Mouse (Mus musculus): ENCODE measurements at regions not wholly inside any gene's neighbourhood (a gene's known extent, or its start where the extent isn't known, plus 50 kb on each side); places are given as distances from the start of the nearest gene placed in this dataset.

DNA sequence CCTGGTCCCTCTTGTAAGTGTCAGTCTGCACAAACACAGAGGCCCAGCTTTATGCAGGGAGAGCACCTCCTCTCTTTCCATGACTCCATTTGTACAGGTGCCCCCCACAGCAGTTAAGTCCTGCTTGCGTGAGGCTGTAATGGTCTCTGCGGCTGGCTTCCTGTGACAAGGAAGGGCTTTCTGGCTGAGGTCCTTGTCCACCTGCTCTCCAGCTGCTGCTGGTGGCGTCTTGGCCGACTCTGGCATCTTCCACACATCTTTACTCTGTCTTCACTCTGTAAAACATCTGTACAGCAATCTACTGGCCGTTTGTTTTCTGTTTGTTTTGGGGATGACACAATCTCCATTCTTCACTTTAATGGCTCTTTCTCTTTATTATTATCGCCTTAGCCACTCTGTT is 60.8 kb downstream of the Rpusd4 start:
- H3K36me3 ChIP-seq: no peaks in the 10 kb centered on the region
- H3K9ac ChIP-seq: no peak overlapping the region
- no peak for ATAC-seq (ENCODE audit: insufficient read depth, low FRiP score, low read depth)
- no peak overlapping the region for H3K27ac ChIP-seq
- H3K4me3 ChIP-seq (replicated peaks): no peak overlapping the region
- H3K4me1 ChIP-seq: peaks cover 36% of the 10 kb centered on the region
- WGBS: 25% methylated on average over 6 of the region's 6 CpGs
- H3K4me2 ChIP-seq: no peak overlapping the region
- no peaks in the 10 kb centered on the region for H3K9me3 ChIP-seq
- H3K27me3 ChIP-seq (replicated peaks): no peaks in the 10 kb centered on the region

DNA sequence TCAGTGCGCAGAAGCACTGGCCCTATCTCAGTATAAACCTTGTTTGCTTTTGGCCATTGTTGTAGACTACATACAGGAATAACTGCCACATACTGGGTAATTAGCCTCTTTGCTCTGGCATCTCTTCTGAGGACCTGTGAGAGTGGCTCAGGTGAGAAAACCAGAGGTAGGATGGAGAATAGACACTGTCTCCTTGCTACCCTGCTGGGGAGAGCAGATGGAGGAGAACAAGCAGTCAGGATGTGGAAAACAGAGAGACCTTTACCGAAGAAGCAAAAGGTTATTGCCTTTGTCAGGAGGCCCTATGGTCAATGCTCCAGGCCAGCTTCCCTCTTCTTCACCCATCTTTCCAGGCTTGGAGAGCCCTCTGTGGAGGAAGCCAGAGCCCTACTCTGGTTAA is 62.7 kb downstream of the Rpusd4 start:
- Histone ChIP-seq H3K4me1 (peaks cover 43% of the 10 kb centered on the region), H3K27me3 (replicated peaks) (no peaks in the 10 kb centered on the region), H3K27ac (0 out of 2 replicates have a peak overlapping the region, but pooled peaks have one; percentile 63), H3K4me2 (no peak overlapping the region), H3K36me3 (no peaks in the 10 kb centered on the region), H3K4me3 (replicated peaks) (no peak overlapping the region), H3K9me3 (no peaks in the 10 kb centered on the region), H3K9ac (no peak overlapping the region)
- no peak for ATAC-seq (ENCODE audit: insufficient read depth, low FRiP score, low read depth)
- 91% methylated on average over 2 of the region's 2 CpGs for WGBS

DNA sequence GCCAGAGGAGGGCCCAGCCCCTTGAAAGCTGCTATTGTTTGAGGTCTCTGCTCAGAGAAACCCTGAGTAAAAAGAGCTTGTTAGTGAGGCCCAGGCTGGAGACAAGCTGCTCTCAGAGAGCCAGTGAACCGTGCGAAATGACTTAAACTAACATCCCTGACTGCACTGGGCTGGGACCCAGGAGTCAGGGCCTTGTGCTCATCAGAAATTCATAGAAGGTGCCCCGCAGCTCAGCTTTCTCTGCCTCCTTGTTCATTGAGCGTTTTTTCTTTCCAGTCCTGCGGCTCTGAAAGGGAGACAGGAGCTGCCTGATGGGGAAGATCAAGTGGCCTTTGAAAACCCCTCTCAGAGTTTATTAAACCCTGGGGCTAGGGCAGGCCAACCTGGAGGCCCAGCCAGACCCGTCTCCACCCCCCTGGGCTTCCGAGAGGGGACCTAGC is 63.6 kb downstream of the Rpusd4 start:
- H3K4me2 ChIP-seq: no peak overlapping the region
- H3K9ac ChIP-seq: no peak overlapping the region
- peak overlapping the region; percentile 63 for H3K27ac ChIP-seq
- ATAC-seq (ENCODE audit: insufficient read depth, low FRiP score, low read depth): no peak
- H3K9me3 ChIP-seq: no peaks in the 10 kb centered on the region
- H3K4me3 ChIP-seq (replicated peaks): no peak overlapping the region
- peaks cover 51% of the 10 kb centered on the region for H3K4me1 ChIP-seq
- H3K27me3 ChIP-seq (replicated peaks): no peaks in the 10 kb centered on the region
- H3K36me3 ChIP-seq: no peaks in the 10 kb centered on the region
- WGBS: 43% methylated on average over 7 of the region's 7 CpGs

GRCm38 (mm10) chr9:35332688-35333630 is 65.3 kb downstream of the Rpusd4 start:
- peaks cover 56% of the 10 kb centered on the region for H3K4me1 ChIP-seq
- 0 out of 2 replicates have a peak, but pooled peaks have one; percentile 44 for ATAC-seq (ENCODE audit: insufficient read depth, low FRiP score, low read depth)

GRCm38 (mm10) chr9:35333631-35334005 is 66.0 kb downstream of the Rpusd4 start:
- 45% methylated on average over 8 of the region's 8 CpGs for WGBS
- H3K4me2 ChIP-seq: no peak overlapping the region
- H3K9ac ChIP-seq: no peak overlapping the region
- no peaks in the 10 kb centered on the region for H3K36me3 ChIP-seq
- H3K27me3 ChIP-seq (replicated peaks): no peaks in the 10 kb centered on the region
- no peak overlapping the region for H3K4me3 ChIP-seq (replicated peaks)
- H3K27ac ChIP-seq: peak overlapping the region; percentile 73
- ATAC-seq (ENCODE audit: insufficient read depth, low FRiP score, low read depth): no peak
- peaks cover 56% of the 10 kb centered on the region for H3K4me1 ChIP-seq
- H3K9me3 ChIP-seq: no peaks in the 10 kb centered on the region

More at GRCm38 (mm10) chr9:35332688-35333630, 65.3 kb downstream of the Rpusd4 start:
- H3K36me3 ChIP-seq: no peaks in the 10 kb centered on the region
- H3K9ac ChIP-seq: no peak overlapping the region
- no peaks in the 10 kb centered on the region for H3K9me3 ChIP-seq
- 37% methylated on average over 11 of the region's 11 CpGs for WGBS
- H3K27me3 ChIP-seq (replicated peaks): no peaks in the 10 kb centered on the region
- H3K4me3 ChIP-seq (replicated peaks): no peak overlapping the region
- H3K4me2 ChIP-seq: no peak overlapping the region
- H3K27ac ChIP-seq: peak overlapping the region; percentile 73

DNA sequence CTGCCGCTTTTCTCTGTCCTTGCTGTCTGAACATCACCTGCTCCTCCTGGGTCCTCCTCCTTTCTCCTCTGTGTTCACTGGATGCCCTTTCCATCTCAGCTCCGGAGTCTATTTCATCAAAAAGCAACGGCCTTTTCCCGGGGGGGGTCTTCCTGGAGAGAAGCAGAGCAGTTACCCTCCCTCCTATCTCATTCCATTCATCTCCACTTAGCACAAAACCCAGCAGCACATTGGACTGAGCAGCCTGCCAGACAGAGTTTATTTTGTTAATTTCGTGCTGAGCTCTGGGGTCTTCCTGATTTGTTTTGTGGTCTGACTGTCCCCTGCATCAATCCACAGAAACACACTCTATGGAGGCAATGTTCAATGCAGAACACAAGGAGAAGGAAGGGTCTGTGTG is 66.9 kb downstream of the Rpusd4 start:
- no peak overlapping the region for H3K9ac ChIP-seq
- no peak for ATAC-seq (ENCODE audit: insufficient read depth, low FRiP score, low read depth)
- 53% methylated on average over 5 of the region's 5 CpGs for WGBS
- H3K9me3 ChIP-seq: no peaks in the 10 kb centered on the region
- H3K4me2 ChIP-seq: no peak overlapping the region
- H3K27me3 ChIP-seq (replicated peaks): no peaks in the 10 kb centered on the region
- no peak overlapping the region for H3K4me3 ChIP-seq (replicated peaks)
- H3K27ac ChIP-seq: peak overlapping the region; percentile 85
- no peaks in the 10 kb centered on the region for H3K36me3 ChIP-seq
- peaks cover 52% of the 10 kb centered on the region for H3K4me1 ChIP-seq

GRCm38 (mm10) chr9:35335181-35335580 is 67.5 kb downstream of the Rpusd4 start:
- Histone ChIP-seq H3K27ac (peak overlapping the region; percentile 85), H3K27me3 (replicated peaks) (no peaks in the 10 kb centered on the region), H3K4me1 (peaks cover 50% of the 10 kb centered on the region), H3K4me2 (no peak overlapping the region), H3K4me3 (replicated peaks) (no peak overlapping the region), H3K9ac (no peak overlapping the region), H3K36me3 (no peaks in the 10 kb centered on the region), H3K9me3 (no peaks in the 10 kb centered on the region)
- ATAC-seq (ENCODE audit: insufficient read depth, low FRiP score, low read depth): no peak
- whole genome bisulfite sequencing: 43% methylated on average over 3 of the region's 3 CpGs

DNA sequence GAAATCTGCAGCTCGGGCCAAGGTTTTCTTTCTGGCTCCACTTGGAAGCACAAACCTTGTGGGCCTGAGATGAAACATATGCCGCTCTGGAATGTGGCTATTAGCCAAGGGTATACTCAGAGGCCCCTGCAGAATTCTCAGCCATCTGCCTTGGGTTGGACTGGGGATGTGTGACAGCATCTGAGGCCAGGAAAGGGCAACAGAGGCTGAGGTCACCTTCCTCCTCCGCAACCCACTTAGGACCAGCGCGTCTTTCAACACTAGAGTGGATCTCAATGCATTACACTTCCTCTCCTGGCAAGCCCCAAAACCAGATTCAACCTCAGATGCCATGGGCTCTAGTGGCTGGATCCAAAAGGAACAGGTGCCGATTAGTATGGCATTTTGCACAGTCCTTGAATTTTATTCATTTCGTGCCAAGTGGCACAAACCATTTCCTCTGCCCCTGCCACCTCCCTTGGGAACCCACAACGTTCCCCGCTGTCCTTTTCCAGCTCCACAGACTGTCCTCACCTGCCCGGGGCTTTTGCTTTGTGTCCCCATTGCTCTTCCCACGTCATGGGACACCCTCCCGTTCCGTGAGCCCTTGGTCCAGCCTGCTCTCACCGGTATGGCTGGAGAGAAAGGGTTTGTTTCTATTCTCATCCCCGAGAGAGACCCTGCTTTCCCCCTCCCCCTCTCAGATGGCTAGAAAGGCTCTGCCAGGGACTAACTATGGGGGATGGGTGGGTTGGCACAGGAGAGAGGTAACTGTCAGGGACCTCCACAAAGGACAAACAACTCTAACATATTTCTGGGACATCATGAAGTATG is 68.4 kb downstream of the Rpusd4 start:
- peaks cover 50% of the 10 kb centered on the region for H3K4me1 ChIP-seq
- peak overlapping the region; percentile 85 for H3K27ac ChIP-seq
- H3K36me3 ChIP-seq: no peaks in the 10 kb centered on the region
- no peaks in the 10 kb centered on the region for H3K27me3 ChIP-seq (replicated peaks)
- H3K9me3 ChIP-seq: no peaks in the 10 kb centered on the region
- 48% methylated on average over 15 of the region's 15 CpGs for WGBS
- no peak overlapping the region for H3K9ac ChIP-seq
- H3K4me2 ChIP-seq: peak overlapping the region; percentile 24; the same call in 1 of the 2 replicates
- peak; percentile 49; the same call in 1 of the 2 replicates for ATAC-seq (ENCODE audit: insufficient read depth, low FRiP score, low read depth)
- no peak overlapping the region for H3K4me3 ChIP-seq (replicated peaks)

- Histone ChIP-seq H3K36me3 (no peaks in the 10 kb centered on the region), H3K9ac (no peak overlapping the region), H3K4me3 (replicated peaks) (no peak overlapping the region), H3K9me3 (no peaks in the 10 kb centered on the region), H3K27me3 (replicated peaks) (no peaks in the 10 kb centered on the region), H3K4me2 (no peak overlapping the region), H3K27ac (no peak overlapping the region; the same call in 1 of the 2 replicates), H3K4me1 (peaks cover 45% of the 10 kb centered on the region)
- 58% methylated on average over 5 of the region's 5 CpGs for WGBS
- ATAC-seq (ENCODE audit: insufficient read depth, low FRiP score, low read depth): no peak
These were observed 69.0 kb downstream of the Rpusd4 start for GRCm38 (mm10) chr9:35336701-35337055.

GRCm38 (mm10) chr9:35338858-35339257 is 71.2 kb downstream of the Rpusd4 start:
- Histone ChIP-seq H3K4me3 (replicated peaks) (no peak overlapping the region), H3K36me3 (no peaks in the 10 kb centered on the region), H3K4me1 (peaks cover 33% of the 10 kb centered on the region), H3K4me2 (no peak overlapping the region), H3K9me3 (no peaks in the 10 kb centered on the region), H3K27ac (0 out of 2 replicates have a peak overlapping the region, but pooled peaks have one; percentile 6), H3K9ac (no peak overlapping the region), H3K27me3 (replicated peaks) (no peaks in the 10 kb centered on the region)
- ATAC-seq (ENCODE audit: insufficient read depth, low FRiP score, low read depth): no peak
- 78% methylated on average over 5 of the region's 5 CpGs for WGBS

GRCm38 (mm10) chr9:35339492-35340262 is 72.0 kb downstream of the Rpusd4 start:
- Histone ChIP-seq H3K4me3 (replicated peaks) (no peak overlapping the region), H3K27ac (no peak overlapping the region; the same call in 1 of the 2 replicates), H3K36me3 (no peaks in the 10 kb centered on the region), H3K4me1 (peaks cover 38% of the 10 kb centered on the region), H3K4me2 (no peak overlapping the region), H3K9me3 (no peaks in the 10 kb centered on the region), H3K27me3 (replicated peaks) (no peaks in the 10 kb centered on the region), H3K9ac (no peak overlapping the region)
- no peak for ATAC-seq (ENCODE audit: insufficient read depth, low FRiP score, low read depth)
- WGBS: 64% methylated on average over 10 of the region's 10 CpGs

Measured in stomach, embryonic 15.5 days (tissue).